ENCODE assay signal across 24 mouse cellular contexts in the genomic region with DNA sequence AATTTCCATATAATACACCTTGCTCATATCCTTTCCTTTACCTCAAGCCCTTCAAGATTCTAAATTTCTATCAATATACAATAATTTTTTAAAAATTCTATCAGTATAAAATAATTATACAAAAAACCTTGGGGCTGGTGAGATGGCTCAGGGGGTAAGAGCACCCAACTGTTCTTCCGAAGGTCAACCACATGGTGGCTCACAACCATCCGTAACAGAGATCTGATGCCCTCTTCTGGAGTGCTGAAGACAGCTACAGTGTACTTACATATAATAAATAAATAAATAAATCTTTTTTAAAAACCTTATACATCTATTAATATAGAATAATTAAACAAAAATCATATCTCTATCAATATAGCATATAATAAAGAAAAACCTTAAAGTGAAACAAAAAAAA. TPM values are rescaled to one million over a fixed set of nuclear protein-coding genes. Genes with fewer than 3 reads are reported as not detected.
DNase-seq lines count a peak whose midpoint lies in the region; ATAC-seq and TF ChIP-seq lines count a peak whose summit lies in the region.
"Had no signal": no experiment of that assay in that cellular context is flagged by ENCODE, and none has a peak within 500 bp of the region (broad histone marks: within the 10 kb centered on the region; RNA-seq: fewer than 3 reads in every experiment).

No protein-coding gene starts in this region.

- 82% methylated on average over 2 of the region's 2 CpGs for WGBS in forebrain, embryonic 11.5 days
- 84% methylated on average over 2 of the region's 2 CpGs for WGBS in forebrain, embryonic 10.5 days
- WGBS in kidney, adult 2 months: 84% methylated on average over 2 of the region's 2 CpGs
- WGBS in kidney, embryonic 15.5 days: 82% methylated on average over 2 of the region's 2 CpGs
- WGBS in midbrain, postnatal 0 days: 75% methylated on average over 2 of the region's 2 CpGs
- whole genome bisulfite sequencing in midbrain, embryonic 16.5 days: 72% methylated on average over 2 of the region's 2 CpGs
- WGBS in stomach, postnatal 0 days: 70% methylated on average over 2 of the region's 2 CpGs

- no peak for TF ChIP-seq EP300 in stomach, postnatal 0 days (optimal IDR thresholded peaks at IDR 0.05)

- no peaks in the 10 kb centered on the region for H3K27me3 ChIP-seq in forebrain, embryonic 11.5 days (ENCODE audit: control insufficient read depth, insufficient read depth, low read length)
- H3K27me3 ChIP-seq in forebrain, embryonic 10.5 days (ENCODE audit: poor library complexity, severe bottlenecking): no peaks in the 10 kb centered on the region
- H3K27me3 ChIP-seq in kidney, adult 2 months (replicated peaks; ENCODE audit: control insufficient read depth, insufficient read depth, low read length): no peaks in the 10 kb centered on the region
- no peaks in the 10 kb centered on the region for H3K27me3 ChIP-seq in kidney, embryonic 15.5 days
- H3K27me3 ChIP-seq in midbrain, postnatal 0 days (ENCODE audit: insufficient read depth, low read length): no peaks in the 10 kb centered on the region
- no peaks in the 10 kb centered on the region for H3K27me3 ChIP-seq in midbrain, embryonic 16.5 days (ENCODE audit: control insufficient read depth, insufficient read depth, low read depth, low read length)
- no peaks in the 10 kb centered on the region for H3K27me3 ChIP-seq in stomach, postnatal 0 days (ENCODE audit: control insufficient read depth, insufficient read depth, low read length)
- H3K27me3 ChIP-seq: forebrain, embryonic 15.5 days; heart, embryonic 12.5 days; hindbrain, embryonic 15.5 days; liver, embryonic 15.5 days had no signal

- no peak for ATAC-seq in forebrain, embryonic 11.5 days (replicated peaks; ENCODE audit: low FRiP score)
- ATAC-seq in kidney, embryonic 15.5 days (replicated peaks; ENCODE audit: low FRiP score): no peak
- no peak for ATAC-seq in midbrain, postnatal 0 days (ENCODE audit: low FRiP score)
- no peak for ATAC-seq in midbrain, embryonic 16.5 days
- no peak for ATAC-seq in stomach, postnatal 0 days (ENCODE audit: low FRiP score, low TSS enrichment)
- ATAC-seq: forebrain, embryonic 15.5 days had no signal

- no peaks in the 10 kb centered on the region for H3K36me3 ChIP-seq in forebrain, embryonic 11.5 days (ENCODE audit: control insufficient read depth, insufficient read depth, low read length)
- H3K36me3 ChIP-seq in forebrain, embryonic 10.5 days (replicated peaks): peaks cover 29% of the 10 kb centered on the region
- H3K36me3 ChIP-seq in kidney, adult 2 months (ENCODE audit: control insufficient read depth, insufficient read depth, low read length): no peaks in the 10 kb centered on the region
- peaks cover 6% of the 10 kb centered on the region for H3K36me3 ChIP-seq in kidney, embryonic 15.5 days
- no peaks in the 10 kb centered on the region for H3K36me3 ChIP-seq in midbrain, postnatal 0 days (ENCODE audit: insufficient read depth, low read length)
- H3K36me3 ChIP-seq in midbrain, embryonic 16.5 days (ENCODE audit: control insufficient read depth, insufficient read depth, low read length): no peaks in the 10 kb centered on the region
- no peaks in the 10 kb centered on the region for H3K36me3 ChIP-seq in stomach, postnatal 0 days (ENCODE audit: control insufficient read depth, insufficient read depth, low read length)
- H3K36me3 ChIP-seq: hindbrain, embryonic 15.5 days; liver, embryonic 15.5 days had no signal

- peak; percentile 39 for DNase-seq in forebrain, embryonic 11.5 days (ENCODE audit: low spot score)
- no peak for DNase-seq in forebrain, embryonic 10.5 days (ENCODE audit: extremely low spot score, low spot score)
- no peak for DNase-seq in kidney, adult 2 months
- DNase-seq in midbrain, postnatal 0 days (ENCODE audit: low spot score): no peak
- DNase-seq in stomach, postnatal 0 days (ENCODE audit: low spot score): no peak
- DNase-seq in urinary bladder, adult 18-20 months (ENCODE audit: low spot score in 2 of 2): no peak
- DNase-seq: adrenal gland, adult 2 months; cerebellum, adult 9-10 months; kidney, adult 18-20 months; kidney, postnatal 36 days; layer of hippocampus, adult 9-11 months; lung, postnatal 36 days; right cerebral cortex, adult 18-20 months; thymus, adult 18-20 months; thymus, postnatal 4 days had no signal

- H3K27ac ChIP-seq in forebrain, embryonic 11.5 days (ENCODE audit: low read depth, low read length): no peak overlapping the region
- no peak overlapping the region for H3K27ac ChIP-seq in forebrain, embryonic 10.5 days
- H3K27ac ChIP-seq in kidney, adult 2 months (ENCODE audit: insufficient read depth, low read depth, low read length): no peak overlapping the region
- H3K27ac ChIP-seq in kidney, embryonic 15.5 days: no peak overlapping the region
- H3K27ac ChIP-seq in midbrain, postnatal 0 days (ENCODE audit: low read depth, low read length): no peak overlapping the region
- H3K27ac ChIP-seq in midbrain, embryonic 16.5 days (ENCODE audit: low read length): no peak overlapping the region
- no peak overlapping the region for H3K27ac ChIP-seq in stomach, postnatal 0 days (replicated peaks)
- H3K27ac ChIP-seq: embryonic facial prominence, embryonic 10.5 days; forebrain, embryonic 15.5 days; hindbrain, embryonic 15.5 days; limb, embryonic 10.5 days; liver, embryonic 15.5 days had no signal

- H3K9ac ChIP-seq in forebrain, embryonic 11.5 days (ENCODE audit: low read length): no peak overlapping the region
- no peak overlapping the region for H3K9ac ChIP-seq in kidney, embryonic 15.5 days
- H3K9ac ChIP-seq in midbrain, postnatal 0 days (replicated peaks; ENCODE audit: low read length, poor library complexity, severe bottlenecking): no peak overlapping the region
- H3K9ac ChIP-seq in midbrain, embryonic 16.5 days (ENCODE audit: low read depth, low read length): no peak overlapping the region
- H3K9ac ChIP-seq in stomach, postnatal 0 days (ENCODE audit: low read length): no peak overlapping the region
- H3K9ac ChIP-seq: forebrain, embryonic 15.5 days; heart, embryonic 12.5 days; hindbrain, embryonic 15.5 days; liver, embryonic 15.5 days had no signal

- no peak for TF ChIP-seq POLR2A in kidney, adult 2 months (IDR thresholded peaks at IDR 0.05; ENCODE audit: low read depth, low read length)

- peak; percentile 32 for TF ChIP-seq CTCF in kidney, adult 2 months (conservative IDR thresholded peaks at IDR 0.05; ENCODE audit: insufficient read depth, insufficient read length, low read depth, low read length)
- peak; percentile 39 for TF ChIP-seq CTCF in midbrain, postnatal 0 days (IDR thresholded peaks at IDR 0.05)
- TF ChIP-seq CTCF in stomach, postnatal 0 days (IDR thresholded peaks at IDR 0.05; ENCODE audit: low read depth): peak; percentile 45

- H3K4me3 ChIP-seq in forebrain, embryonic 11.5 days (ENCODE audit: low read depth, low read length): no peak overlapping the region
- no peak overlapping the region for H3K4me3 ChIP-seq in forebrain, embryonic 10.5 days
- no peak overlapping the region for H3K4me3 ChIP-seq in kidney, adult 2 months (ENCODE audit: insufficient read depth, low read depth, low read length)
- H3K4me3 ChIP-seq in kidney, embryonic 15.5 days (replicated peaks): no peak overlapping the region
- H3K4me3 ChIP-seq in midbrain, postnatal 0 days (ENCODE audit: low read depth, low read length): no peak overlapping the region
- no peak overlapping the region for H3K4me3 ChIP-seq in midbrain, embryonic 16.5 days (ENCODE audit: low read depth, low read length)
- no peak overlapping the region for H3K4me3 ChIP-seq in stomach, postnatal 0 days (ENCODE audit: low read depth, low read length)
- H3K4me3 ChIP-seq: embryonic facial prominence, embryonic 10.5 days; forebrain, embryonic 15.5 days; heart, embryonic 12.5 days; hindbrain, embryonic 15.5 days; limb, embryonic 10.5 days; liver, embryonic 15.5 days had no signal

- no peak overlapping the region for H3K4me2 ChIP-seq in forebrain, embryonic 11.5 days (ENCODE audit: low read depth, low read length, severe bottlenecking)
- no peak overlapping the region for H3K4me2 ChIP-seq in kidney, embryonic 15.5 days
- H3K4me2 ChIP-seq in midbrain, postnatal 0 days (ENCODE audit: low read depth, low read length, poor library complexity, severe bottlenecking): no peak overlapping the region
- H3K4me2 ChIP-seq in midbrain, embryonic 16.5 days (ENCODE audit: low read length): no peak overlapping the region
- H3K4me2 ChIP-seq in stomach, postnatal 0 days (replicated peaks; ENCODE audit: low read depth): no peak overlapping the region
- H3K4me2 ChIP-seq: forebrain, embryonic 15.5 days; heart, embryonic 12.5 days; hindbrain, embryonic 15.5 days; liver, embryonic 15.5 days had no signal

- no peaks in the 10 kb centered on the region for H3K4me1 ChIP-seq in forebrain, embryonic 11.5 days (replicated peaks; ENCODE audit: control insufficient read depth, insufficient read depth, low read length)
- 0 out of 2 replicates have a peak, but pooled peaks cover 7% of the 10 kb centered on the region for H3K4me1 ChIP-seq in forebrain, embryonic 10.5 days
- H3K4me1 ChIP-seq in kidney, adult 2 months (ENCODE audit: control insufficient read depth, insufficient read depth, low read length): no peaks in the 10 kb centered on the region
- H3K4me1 ChIP-seq in kidney, embryonic 15.5 days: no peaks in the 10 kb centered on the region
- no peaks in the 10 kb centered on the region for H3K4me1 ChIP-seq in midbrain, postnatal 0 days (ENCODE audit: insufficient read depth, low read length)
- no peaks in the 10 kb centered on the region for H3K4me1 ChIP-seq in midbrain, embryonic 16.5 days (ENCODE audit: control insufficient read depth, insufficient read depth, low read length)
- no peaks in the 10 kb centered on the region for H3K4me1 ChIP-seq in stomach, postnatal 0 days (replicated peaks; ENCODE audit: control insufficient read depth, insufficient read depth)
- H3K4me1 ChIP-seq: forebrain, embryonic 15.5 days; hindbrain, embryonic 15.5 days had no signal

- H3K9me3 ChIP-seq in forebrain, embryonic 11.5 days (ENCODE audit: control insufficient read depth, low read length): no peaks in the 10 kb centered on the region
- H3K9me3 ChIP-seq in forebrain, embryonic 10.5 days: no peaks in the 10 kb centered on the region
- H3K9me3 ChIP-seq in kidney, embryonic 15.5 days (replicated peaks): no peaks in the 10 kb centered on the region
- H3K9me3 ChIP-seq in midbrain, postnatal 0 days (ENCODE audit: low read length): no peaks in the 10 kb centered on the region
- H3K9me3 ChIP-seq in midbrain, embryonic 16.5 days (replicated peaks; ENCODE audit: control insufficient read depth, low read length, poor library complexity, severe bottlenecking): no peaks in the 10 kb centered on the region
- no peaks in the 10 kb centered on the region for H3K9me3 ChIP-seq in stomach, postnatal 0 days (ENCODE audit: control insufficient read depth, low read length)
- H3K9me3 ChIP-seq: embryonic facial prominence, embryonic 10.5 days; forebrain, embryonic 15.5 days; heart, embryonic 12.5 days; hindbrain, embryonic 15.5 days; limb, embryonic 10.5 days; liver, embryonic 15.5 days had no signal

RNA-seq across cellular contexts. Expression of a gene that starts 8.1 kb away (rescaled TPM):
- polyA plus RNA-seq in forebrain, embryonic 11.5 days (2014; fragmentation: Nextera tagmentation; extraction: Ambion mirVana): 5.8 and 7.8 TPM in 2 replicates
- polyA plus RNA-seq in forebrain, embryonic 10.5 days (2016; fragmentation: Nextera tagmentation; extraction: Ambion mirVana): 7.3 and 7.8 TPM in 2 replicates
- 1.2 and 1.6 TPM in 2 replicates for polyA plus RNA-seq in kidney, adult 2 months (2012; rRNA removed)
- 5.9 and 6.8 TPM in 2 replicates for polyA plus RNA-seq in kidney, embryonic 15.5 days (2015; fragmentation: Nextera tagmentation; extraction: Ambion mirVana)
- 4.6 and 6.0 TPM in 2 replicates for total RNA-seq in midbrain, postnatal 0 days (2014; rRNA removed)
- polyA plus RNA-seq in midbrain, postnatal 0 days (2015; fragmentation: Nextera tagmentation; extraction: Ambion mirVana): 5.2 and 5.3 TPM in 2 replicates
- polyA plus RNA-seq in midbrain, embryonic 16.5 days (2015; fragmentation: Nextera tagmentation; extraction: Ambion mirVana): 7.9 and 10.5 TPM in 2 replicates
- 1.8 and 2.3 TPM in 2 replicates for polyA plus RNA-seq in stomach, postnatal 0 days (2015; fragmentation: Nextera tagmentation; extraction: Ambion mirVana)

RNA-seq across cellular contexts. Expression of a gene that starts 17.5 kb away (rescaled TPM):
- polyA plus RNA-seq in forebrain, embryonic 11.5 days (2014; fragmentation: Nextera tagmentation; extraction: Ambion mirVana): 1.5 and 1.6 TPM in 2 replicates
- 1.3 and 2.2 TPM in 2 replicates for polyA plus RNA-seq in forebrain, embryonic 10.5 days (2016; fragmentation: Nextera tagmentation; extraction: Ambion mirVana)
- polyA plus RNA-seq in kidney, adult 2 months (2012; rRNA removed): 4.9 and 5.1 TPM in 2 replicates
- 7.4 and 9.6 TPM in 2 replicates for polyA plus RNA-seq in kidney, embryonic 15.5 days (2015; fragmentation: Nextera tagmentation; extraction: Ambion mirVana)
- total RNA-seq in midbrain, postnatal 0 days (2014; rRNA removed): 0.76 and 1.3 TPM in 2 replicates
- 1.1 and 1.3 TPM in 2 replicates for polyA plus RNA-seq in midbrain, postnatal 0 days (2015; fragmentation: Nextera tagmentation; extraction: Ambion mirVana)
- 1.1 and 1.3 TPM in 2 replicates for polyA plus RNA-seq in midbrain, embryonic 16.5 days (2015; fragmentation: Nextera tagmentation; extraction: Ambion mirVana)
- 6.6 and 9.2 TPM in 2 replicates for polyA plus RNA-seq in stomach, postnatal 0 days (2015; fragmentation: Nextera tagmentation; extraction: Ambion mirVana)
- total RNA-seq: common myeloid progenitor, adult 5-6 weeks had no signal
